Mouse (Mus musculus): ENCODE data around the gene Spast.
"Not testable (repeated sequence)": the region's sequence is repeated elsewhere in the genome, so short reads cannot be mapped to it uniquely, and the experiment has no call there.

The Spast gene

DNA sequence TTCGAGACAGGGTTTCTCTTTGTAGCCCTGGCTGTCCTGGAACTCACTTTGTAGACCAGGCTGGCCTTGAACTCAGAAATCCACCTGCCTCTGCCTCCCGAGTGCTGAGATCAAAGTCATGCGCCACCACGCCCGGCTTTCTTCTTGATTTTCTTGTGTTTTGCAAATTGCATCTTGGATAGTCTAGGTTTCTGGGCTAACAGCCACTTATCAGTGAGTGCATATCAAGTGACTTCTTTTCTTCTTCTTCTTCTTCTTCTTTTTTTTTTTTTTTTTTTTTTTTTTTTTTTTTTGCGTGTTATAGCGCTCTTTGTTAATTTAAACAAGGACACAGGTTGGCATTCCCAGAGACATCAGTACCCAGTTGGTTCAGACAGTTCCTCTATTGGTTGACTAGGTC, 11.6 kb upstream of the Spast start:
- DNase-seq (ENCODE audit: low read depth, low spot score) = not testable (repeated sequence)

DNA sequence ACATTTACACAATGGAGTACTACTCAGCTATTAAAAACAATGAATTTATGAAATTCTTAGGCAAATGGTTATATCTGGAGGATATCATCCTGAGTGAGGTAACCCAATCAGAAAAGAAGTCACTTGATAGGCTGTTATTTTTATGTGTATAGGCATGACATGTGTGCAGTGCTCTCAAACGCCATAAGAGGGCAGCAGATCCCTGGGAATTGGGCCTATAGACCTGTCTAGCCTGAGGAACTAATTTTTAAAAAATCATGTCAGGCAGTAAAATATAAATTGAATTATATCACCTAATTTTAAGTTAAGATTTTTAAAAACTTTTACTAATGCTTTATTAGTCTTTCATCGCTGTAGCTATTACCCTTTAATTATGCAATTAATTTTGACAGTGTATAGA, 10.6 kb upstream of the Spast start:
- DNase-seq (ENCODE audit: low read depth, low spot score) = peak; percentile 66

DNA sequence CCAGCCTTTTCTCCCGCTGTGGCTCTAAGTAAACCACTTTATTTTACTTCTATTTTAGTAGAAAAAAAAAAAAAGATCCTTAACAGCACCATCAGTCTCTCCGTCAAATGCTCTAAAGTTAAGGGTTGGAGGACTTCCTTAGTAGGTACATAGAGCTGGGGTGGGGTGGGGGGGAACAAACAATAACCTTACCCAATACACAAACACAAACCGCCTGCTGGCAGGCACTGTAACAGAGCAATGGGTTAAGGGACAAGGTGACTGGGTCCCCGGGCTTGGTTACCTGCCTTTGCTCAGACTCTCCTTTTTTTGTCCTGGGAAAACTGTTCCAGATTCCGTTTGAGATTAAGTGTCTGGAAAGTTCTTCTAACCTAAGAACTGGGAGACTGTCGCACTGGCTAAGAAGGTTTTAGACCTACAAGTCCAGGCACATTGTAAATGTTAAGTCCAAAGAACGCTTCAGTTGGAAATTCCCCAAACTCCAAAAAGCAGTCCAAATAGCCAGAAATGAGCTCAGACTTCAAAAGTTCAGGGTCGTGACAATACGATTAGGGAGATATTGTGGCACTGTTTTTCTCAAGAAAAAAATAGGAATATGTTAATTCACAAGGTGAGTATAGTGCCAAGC, 7.6 kb upstream of the Spast start:
- no peak for DNase-seq (ENCODE audit: low read depth, low spot score)

DNA sequence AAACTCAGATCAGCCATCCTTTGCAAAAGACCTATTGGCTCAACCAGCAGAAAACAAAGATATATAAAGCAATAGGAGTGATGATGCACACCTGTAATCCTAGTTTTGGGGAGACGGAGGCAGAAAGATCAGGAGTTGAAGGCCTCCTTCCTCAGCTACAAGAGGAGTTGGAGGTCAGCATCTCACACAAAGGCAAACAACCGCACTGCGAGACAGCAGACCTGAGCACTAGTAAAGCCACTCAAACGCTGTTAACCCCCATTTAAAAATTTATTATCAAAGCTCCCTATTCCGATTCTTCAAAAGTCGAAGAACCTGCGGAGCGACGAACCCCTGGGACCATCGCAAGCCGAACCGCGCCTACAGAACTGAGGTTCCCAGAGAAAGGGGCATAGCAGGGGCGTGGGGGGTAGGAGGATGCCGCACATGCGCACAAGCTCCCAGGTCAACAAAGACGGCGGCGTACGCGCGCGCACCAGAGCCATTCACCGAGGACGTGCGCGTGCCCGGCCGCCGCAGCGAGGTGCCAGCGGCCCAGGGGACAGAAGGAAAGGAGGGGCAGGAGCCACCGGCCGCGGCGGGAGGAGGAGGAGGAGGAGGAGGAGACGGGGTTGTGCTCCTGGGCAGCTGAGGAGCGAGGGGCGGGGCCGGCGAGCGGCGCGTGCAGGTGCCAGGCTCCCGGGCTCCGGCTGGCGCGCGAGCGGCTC, 409 bp upstream of the Spast start:
- peak; percentile 94 for DNase-seq (ENCODE audit: low read depth, low spot score)

DNA sequence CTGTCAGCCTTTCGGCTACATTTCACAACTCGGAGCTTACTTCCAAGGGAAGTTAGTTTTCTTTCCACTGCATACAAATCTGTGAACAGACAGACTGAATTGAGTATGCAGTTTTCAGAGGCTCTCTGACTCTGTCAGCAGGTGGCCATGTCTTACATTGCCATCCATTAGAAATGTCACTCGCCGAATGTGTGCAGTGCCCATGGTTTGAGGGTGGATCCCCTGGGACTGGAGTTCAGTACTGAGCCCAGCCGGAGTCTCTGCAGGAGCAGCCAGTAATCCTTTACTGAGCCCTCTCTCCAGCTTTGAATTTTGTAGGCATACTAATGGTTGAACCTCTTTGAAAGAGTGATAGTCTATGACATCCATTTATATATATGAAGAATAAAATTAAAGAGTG, 2.4 kb downstream of the Spast start:
- no peak for DNase-seq (ENCODE audit: low read depth, low spot score)

DNA sequence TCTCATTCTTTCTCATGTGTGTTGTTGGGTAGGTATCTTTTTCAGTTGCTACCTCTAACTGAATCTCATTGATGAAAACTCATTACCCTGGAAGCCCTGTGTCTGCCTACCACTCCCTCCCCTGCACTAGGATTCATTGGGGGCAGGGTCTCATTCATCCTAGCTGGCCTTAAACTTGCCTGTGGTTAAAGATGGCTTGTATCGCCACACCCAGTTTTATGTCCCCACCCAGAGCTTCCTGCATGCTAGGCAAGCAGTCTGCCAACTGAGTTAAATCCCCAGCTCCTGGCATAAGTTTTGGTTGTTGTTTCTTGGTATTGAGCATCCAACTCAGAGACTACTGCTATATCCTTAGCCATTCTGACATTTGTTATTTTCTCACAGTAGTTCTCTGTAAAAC, 24.8 kb downstream of the Spast start:
- peak; percentile 11 for DNase-seq (ENCODE audit: low read depth, low spot score)

DNA sequence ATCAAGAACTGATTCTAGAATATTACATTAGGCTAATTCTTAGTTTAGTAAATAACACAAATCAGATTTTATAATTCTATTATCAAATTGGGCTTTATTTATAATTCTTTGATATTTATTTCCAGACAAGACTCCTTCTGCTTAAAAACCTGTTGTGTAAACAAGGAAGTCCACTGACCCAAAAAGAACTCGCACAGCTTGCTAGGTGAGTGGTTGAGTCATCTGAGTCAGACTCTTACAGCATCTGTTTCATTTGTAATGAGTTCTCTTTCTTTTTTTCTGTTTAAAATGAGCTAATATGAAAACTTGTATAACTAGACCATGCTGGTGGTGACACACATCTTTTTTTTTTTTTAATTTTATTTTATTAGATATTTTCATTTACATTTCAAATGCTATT, 38.1 kb downstream of the Spast start:
- no peak for DNase-seq (ENCODE audit: low read depth, low spot score)

DNA sequence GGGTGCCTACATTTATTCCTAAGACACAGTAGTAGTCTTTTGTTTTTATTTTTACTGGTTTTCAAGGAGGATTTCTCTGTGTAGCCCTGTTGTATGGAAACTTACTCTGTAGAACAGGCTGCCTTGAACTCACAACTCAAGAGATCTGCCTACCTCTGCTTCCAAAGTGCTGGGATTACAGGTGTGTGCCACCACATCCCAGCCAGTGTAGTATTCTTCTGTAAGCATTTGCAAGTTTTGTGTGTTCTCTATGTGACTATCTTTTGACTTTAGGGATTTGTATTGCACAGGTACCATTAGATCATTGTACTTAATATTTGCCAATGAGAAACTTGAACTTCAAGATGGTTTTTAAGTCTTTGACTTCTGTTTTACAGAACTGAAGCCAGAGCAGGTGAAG, 47.9 kb downstream of the Spast start:
- no peak for DNase-seq (ENCODE audit: low read depth, low spot score)

DNA sequence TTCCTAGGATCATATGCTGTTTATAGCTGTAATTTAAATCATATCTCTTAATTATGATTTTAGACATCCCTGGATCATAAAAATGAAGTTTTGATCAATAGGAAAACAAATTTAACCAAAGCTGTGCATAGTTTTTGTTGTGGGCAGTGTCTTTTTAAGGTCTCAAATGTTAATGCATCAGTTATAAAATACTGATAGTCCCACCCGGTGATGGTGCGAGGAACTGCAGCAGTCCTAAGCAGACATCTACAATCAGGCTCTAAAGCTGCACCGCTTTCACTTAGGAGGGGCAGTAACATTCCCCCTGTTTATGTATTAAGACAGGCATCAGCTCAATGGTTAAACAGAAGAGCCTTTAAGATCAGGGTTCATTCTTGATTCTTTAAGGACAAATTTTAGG, 51.1 kb downstream of the Spast start:
- no peak for DNase-seq (ENCODE audit: low read depth, low spot score)

DNA sequence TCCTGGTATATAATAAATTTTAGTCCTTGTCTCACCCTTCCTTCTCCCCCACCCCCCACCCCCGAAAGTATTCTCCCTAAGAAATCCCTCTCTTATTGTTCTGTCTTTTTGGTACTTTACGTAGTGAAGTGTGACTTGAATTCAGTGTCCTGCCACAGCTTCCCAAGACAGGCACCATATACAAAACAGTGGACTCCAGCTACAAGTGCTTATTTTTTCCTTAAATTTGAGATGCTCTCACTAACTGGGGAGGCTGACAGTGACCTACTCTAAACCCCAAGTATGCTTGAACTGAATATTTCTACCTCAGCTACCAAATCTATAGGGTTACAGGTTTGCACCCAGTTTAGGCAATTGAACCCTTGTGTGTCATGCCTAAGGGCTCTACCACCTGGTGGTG, 55.6 kb downstream of the Spast start:
- no peak for DNase-seq (ENCODE audit: low read depth, low spot score)

DNA sequence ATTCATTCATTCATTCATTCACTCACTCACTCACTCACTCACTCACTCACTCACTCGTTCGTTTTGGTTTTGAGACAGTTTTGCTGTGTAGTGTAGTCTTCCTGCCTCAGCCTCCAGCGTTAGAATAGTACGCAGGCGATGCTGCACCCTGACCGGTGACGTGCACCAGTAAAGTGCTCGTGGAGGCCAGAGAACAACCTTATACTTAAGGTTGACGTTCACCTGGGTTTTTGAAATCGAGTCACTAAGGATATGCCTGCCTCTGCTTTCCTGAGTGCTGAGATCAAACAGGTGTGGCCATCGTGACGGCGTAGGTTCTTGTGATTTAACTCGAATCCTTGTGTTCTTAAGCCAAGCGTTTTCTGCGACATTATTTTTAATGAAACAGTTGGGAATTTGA, 56.1 kb downstream of the Spast start:
- peak; percentile 54 for DNase-seq (ENCODE audit: low read depth, low spot score)

DNA sequence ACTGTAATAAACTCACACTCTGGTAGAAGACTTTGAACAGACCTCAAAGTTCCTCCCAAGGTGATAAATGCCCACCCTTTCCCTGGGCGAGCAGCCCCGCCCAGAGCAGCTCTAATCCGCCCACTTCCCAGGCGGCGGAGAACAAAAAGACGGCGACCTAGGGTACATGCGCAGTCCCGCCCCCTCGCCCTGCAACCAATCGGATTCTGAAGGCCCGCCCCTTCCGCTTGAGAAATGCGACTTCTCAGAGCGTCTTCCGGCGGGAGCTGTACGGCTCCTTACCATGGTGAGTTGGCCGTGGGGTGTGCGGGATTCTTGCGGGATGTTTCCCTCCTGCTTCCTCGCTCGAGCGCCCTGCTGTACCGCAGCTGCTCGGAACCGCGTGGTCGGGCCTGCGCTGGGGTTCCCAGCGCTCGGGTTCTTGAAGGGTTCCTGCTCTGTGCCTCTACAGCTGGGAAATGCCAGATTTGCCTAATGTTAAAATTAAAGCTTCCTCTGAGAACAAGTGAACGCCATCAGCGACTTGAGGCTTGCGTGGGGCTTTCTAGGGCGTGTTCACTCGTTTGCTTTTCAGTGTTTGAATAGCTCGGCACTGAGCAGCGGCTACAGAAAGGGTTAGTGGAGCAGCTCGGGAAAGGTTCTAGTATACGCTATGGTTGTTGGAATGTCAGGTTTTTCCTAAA, 56.7 kb downstream of the Spast start, which contains the start of gene Slc30a6:
Slc30a6 (plus strand) TSS at position 226 of the 683 bp plus-strand sequence.
- DNase-seq (ENCODE audit: low read depth, low spot score) = peak; percentile 96

DNA sequence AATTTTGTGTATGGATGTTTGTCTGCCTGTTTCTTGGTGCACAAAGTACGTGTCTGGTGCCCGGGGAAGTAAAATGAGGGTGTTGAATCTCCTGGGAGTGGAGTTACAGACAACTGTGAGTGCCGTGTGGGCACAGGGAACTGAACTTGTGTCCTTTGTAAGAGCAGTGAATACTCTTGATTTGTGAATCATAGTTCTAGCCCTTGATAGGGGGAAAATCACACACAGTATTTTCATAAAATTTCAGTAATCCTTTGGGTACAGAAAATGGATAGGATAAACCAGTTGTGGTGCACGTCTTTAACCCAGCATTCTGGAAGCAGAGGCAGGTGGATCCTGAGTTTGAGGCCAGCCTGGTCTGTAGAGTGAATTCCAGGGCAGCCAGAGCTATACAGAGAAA, 58.0 kb downstream of the Spast start:
- DNase-seq (ENCODE audit: low read depth, low spot score) = no peak

DNA sequence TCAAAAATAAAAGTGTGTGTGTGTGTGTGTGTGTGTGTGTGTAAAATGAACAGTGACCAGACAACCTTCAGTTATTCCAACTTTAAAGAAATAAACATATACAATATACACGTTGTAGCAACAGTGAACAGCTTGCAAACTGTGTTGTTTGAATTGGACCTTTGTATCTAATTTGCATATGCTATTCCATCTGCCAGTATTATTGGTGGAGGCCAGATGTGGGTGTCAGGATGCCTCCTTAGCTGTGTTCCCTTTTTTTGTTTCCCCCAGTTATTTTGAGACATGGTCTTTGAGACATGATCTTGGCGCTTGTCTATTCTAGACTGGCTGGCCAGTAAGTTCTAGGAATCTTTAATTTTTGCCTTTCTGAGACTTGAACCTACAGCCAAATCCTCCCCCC, 58.4 kb downstream of the Spast start:
- DNase-seq (ENCODE audit: low read depth, low spot score) = no peak

DNA sequence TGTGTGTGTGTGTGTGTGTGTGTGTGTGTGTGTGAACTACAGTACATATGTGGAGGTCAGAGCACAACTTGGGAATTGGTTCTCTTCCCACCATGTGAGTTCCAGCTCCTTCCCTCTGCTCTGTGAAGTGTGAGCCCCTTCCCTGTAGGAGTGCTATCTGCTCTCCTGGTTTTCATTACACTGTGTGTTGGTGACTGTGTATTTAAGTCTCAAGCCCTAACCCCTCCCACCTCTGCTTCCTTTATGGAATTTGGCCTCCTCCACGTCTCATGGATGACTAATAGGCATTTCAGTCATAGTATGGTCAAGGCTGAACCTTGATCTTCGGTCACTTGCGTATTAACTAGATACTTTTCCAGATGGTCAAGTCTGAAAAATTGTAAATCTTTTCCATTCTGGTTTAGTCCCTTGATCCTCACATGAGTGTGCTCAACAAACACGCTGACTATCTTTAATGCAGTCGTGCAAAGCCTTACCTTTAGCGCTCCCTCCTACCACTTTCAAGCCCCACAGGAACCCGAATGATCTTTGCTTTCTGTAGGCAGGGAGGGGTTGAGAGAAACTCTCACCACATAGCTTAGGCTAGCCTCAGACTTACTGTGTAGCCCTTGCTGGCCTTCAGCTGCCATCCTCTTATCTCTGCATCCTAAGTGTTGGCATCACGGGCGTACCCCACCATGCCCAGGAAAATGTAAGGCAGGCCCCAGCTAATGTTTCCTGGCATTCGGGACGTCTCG, 63.9 kb downstream of the Spast start:
- DNase-seq (ENCODE audit: low read depth, low spot score) = no peak

DNA sequence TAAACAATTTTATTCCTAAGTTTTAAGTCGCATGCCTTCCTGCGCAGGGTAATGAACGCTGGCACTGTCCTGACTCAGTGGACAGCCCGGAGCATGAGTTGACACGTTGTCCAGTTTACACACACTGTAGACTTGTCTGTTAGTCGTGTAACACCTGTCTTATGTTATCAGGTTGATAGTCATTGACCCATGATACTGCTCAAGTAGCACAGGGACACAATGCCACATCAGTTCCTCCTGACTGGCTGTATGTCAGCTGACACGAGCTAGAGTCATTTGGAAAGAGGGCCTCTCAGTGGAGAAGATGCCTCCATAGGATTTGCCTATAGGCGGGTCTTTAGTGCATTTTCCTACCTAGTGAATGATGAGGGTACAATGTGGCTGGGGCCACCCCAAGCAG, 67.7 kb downstream of the Spast start:
- no peak for DNase-seq (ENCODE audit: low read depth, low spot score)

DNA sequence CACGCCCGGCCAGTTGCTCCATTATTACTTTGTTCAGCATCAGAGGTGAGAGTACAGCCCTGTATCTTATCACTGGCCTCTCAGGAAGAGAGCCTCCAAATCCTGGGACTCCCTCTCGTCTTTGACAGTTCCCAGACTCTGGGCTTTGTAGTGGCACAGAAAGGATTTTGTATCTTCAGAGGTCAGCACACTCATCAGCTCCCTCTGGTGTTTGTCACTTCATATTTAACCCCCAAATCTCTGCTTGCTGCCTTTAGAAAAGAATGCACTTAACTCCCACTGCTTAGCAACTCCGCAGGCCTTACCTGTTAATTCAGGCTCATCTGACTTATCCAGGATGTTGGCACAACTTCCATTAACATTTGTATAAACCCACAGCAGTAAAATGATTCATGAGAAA, 70.9 kb downstream of the Spast start:
- DNase-seq (ENCODE audit: low read depth, low spot score) = peak; percentile 17

DNA sequence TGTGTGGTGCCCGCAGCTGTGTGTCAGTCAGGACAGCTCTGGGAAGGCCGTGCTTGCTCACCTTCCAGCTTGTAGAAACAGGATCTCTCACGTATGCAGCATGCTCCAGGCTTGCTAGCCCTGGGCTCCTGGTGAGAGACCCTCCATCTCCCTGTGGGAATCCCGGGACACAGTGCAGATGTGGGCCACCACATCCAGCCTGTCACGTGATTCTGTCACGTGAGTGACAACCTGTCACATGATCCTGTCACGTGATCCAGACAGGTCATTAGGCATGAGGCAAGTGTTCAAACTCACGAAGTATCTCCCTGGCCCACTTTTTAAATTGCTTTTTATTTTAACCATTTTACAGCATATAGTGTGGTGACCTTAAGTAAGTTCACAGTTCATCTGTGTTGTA, 74.5 kb downstream of the Spast start:
- no peak for DNase-seq (ENCODE audit: low read depth, low spot score)

DNA sequence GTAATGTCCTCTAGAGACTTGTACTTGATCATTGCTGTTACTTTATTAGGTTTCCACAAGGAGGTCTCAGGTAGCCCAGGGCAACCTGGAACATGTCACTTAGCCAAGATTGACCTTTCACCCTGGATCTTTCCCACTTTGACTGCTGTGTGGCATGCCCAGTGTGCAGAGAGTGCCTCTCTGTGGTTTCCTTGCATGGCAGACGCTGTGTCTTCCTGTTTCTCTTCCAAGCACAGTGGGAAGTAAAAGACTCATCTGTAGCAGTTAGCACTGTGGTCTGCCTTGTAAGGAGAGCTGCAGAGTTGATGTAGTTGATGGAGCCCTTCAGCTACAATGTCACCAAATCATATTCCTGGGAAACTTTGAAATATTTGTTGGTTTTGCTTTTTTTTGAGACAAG, 75.9 kb downstream of the Spast start:
- no peak for DNase-seq (ENCODE audit: low read depth, low spot score)

DNA sequence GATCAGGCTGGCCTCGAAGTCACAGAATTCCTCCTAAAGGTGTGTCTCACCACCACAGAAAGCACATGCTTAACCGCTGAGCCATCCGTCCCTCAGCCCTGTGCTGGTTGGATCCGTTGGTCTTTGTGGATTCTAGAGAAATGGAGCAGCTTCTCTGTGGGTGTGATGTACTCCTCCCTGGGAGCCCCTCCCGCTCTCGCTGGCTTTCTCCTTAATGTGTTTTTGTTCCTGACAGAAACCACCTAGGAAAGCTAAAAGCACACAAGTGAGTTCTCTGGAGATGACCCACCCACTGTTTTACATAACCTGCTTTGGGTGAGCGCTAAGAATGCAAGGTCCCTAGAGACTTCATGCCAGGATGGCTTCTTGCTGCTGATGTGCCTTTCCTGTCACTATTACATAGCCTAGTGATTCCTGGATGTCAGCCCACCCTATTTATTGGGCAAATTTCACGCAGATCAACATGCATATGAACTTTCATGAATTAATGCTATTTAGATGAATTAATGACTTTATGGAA, 78.1 kb downstream of the Spast start:
- no peak for DNase-seq (ENCODE audit: low read depth, low spot score)

DNA sequence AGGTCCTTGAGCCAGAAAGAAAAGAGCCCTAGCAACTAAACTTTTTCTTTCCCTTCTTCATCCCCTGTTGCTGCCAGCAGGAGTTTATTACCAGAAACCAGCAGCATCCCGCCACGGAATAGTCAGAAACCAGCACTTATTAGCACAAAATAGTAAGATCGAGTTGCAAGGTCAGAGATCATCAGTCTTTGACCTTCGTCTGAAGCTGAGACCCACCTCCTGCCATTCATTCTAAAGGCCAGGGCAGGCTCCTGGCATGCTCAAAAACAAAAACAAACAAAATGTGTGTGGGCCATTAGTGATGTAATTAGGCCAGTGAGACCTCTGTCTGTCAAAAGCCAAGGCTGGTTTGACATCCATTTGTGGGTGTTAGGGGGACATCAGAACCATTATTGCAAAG, 79.4 kb downstream of the Spast start:
- no peak for DNase-seq (ENCODE audit: low read depth, low spot score)

DNA sequence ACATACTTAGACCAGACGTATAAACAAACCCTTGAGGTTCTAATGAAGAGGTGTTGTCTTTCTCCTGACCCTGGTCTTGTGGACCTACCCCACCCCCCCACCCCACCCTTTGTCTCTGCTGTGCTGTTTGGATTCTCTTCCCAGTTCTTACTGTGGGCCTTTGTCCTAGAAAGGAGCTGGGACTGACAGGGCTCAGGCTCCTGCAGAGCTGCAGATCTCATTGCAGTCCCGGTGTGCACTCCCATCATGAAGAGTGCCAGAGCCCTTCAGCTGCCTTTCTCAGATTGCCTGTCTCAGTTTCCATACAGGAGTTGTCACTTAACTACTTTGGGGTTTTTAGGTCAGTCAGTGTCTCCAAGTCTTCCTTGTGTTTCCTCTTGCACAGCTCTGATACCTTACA, 81.9 kb downstream of the Spast start:
- DNase-seq (ENCODE audit: low read depth, low spot score) = no peak
